Mouse (Mus musculus): ENCODE measurements around the gene Gm20379.

The Gm20379 gene

GRCm38 (mm10) chr13:92337773-92338462 is 32.1 kb downstream of the Gm20379 start:
- DNase-seq = no peak

DNA sequence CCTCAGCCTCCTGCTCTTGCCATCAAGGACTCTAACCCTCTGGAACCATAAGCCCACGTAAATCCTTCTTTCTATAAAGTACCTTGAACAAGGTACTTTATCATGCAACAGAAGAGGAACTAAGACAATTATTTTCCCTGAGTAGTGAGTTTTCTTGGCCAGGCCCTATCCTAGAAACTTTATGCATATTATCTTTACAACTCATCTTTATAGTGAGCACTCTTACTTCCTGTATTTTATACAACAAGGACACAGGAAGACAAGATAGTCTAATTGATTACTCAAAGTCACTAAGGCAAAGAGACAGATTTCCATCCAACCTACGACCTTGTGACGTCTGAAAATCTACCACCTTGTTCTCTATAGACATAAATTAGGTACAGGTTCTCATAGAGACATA is 34.0 kb downstream of the Gm20379 start:
- no peak for DNase-seq

DNA sequence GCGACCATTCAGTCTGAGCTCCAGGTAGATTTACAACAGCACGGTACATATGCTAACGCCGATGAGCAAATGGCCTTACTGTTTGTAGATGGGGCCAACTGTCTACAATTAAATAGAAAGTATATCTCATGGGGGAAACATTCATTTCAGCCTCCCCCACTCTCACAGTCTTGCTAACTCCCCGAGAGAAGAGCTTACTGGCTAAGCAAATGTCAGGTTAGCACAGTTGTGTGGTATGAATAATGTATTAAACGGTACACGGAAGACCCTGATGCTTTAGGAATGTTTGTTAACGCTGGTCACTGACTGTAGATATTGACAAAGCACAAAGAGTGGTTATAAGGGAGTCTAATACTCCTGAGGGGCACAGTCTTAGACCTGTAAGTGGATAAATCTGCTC is 38.3 kb downstream of the Gm20379 start:
- no peak for DNase-seq

- DNase-seq = no peak
Observed at GRCm38 (mm10) chr13:92346338-92346737, 40.6 kb downstream of the Gm20379 start.

DNA sequence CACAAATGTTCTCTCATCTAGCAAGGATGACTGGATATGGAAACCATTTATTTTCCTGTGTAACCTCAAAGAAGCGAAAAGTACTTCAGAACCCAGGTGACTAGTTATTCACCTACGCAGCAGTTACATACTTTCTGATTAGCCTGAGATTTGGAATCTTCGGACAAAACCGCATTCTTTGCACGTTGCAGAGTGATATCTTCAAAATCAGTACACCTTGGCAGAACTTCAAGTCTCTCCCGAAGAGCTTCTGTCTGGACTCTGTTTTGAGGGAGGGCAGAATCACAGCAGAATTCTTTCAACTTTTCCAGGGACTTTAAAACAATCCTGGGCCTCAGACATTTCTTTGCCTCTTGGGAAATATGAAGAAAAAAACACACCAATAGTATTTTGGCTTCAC is 45.3 kb downstream of the Gm20379 start:
- no peak for DNase-seq

DNA sequence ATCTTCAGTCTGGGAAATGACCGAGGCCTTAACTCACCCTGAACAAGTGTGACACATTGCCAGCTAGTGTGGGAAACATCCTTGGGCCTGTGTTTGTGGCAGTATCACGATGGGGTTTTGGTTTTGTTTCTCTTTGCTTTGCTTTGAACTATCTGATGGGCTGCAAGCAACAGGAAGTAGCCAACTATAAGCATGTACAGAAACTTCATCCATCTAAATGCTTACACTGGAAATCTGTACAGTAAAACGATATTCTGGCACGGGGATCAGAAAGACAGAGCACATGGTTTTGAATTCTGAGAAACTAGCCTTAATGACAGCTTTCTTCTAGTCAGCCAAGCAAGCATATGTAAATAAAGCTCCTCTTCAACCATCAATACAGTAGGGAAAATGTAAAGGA is 48.2 kb downstream of the Gm20379 start:
- DNase-seq = no peak

GRCm38 (mm10) chr13:92354456-92355271 is 48.9 kb downstream of the Gm20379 start, which contains the start of the genes Dhfr and Msh3:
Gene Dhfr, plus strand, starts transcription at chr13:92354726.
Gene Msh3, minus strand, starts transcription at chr13:92355003.
- DNase-seq = peak; percentile 99

- peak; percentile 87 for DNase-seq
Observed at GRCm38 (mm10) chr13:92355272-92355643, 49.5 kb downstream of the Gm20379 start.

DNA sequence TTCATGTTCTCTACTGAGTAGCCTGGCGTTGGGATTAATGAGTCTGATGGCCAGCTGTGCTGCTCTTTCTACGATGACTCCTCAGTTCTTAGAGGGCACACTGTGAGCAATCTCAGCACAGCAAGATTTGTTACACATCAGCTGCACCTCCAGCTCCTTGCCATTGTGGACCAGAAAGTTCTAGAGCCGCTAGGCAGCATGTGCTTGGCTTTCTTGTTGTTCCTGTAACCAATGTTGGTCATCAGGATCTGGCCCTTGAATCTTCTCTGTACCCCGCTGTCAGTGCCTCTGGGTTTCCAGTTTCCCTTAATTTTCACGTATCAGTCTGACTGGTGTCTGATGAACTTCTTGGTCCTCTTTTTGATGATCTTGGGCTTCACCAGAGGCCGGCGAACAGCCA is 50.6 kb downstream of the Gm20379 start:
- peak; percentile 15 for DNase-seq

Measured in kidney, adult 9 months (tissue).